ENCODE assay signal across 9 mouse cellular contexts in genomic region chr11:117113377-117113776, GRCm38 (mm10). TPM values are rescaled to one million over a fixed set of nuclear protein-coding genes. Genes with fewer than 3 reads are reported as not detected.
DNase-seq lines count a peak whose midpoint lies in the region; ATAC-seq and TF ChIP-seq lines count a peak whose summit lies in the region.
"Had no signal": no experiment of that assay in that cellular context is flagged by ENCODE, and none has a peak within 500 bp of the region (broad histone marks: within the 10 kb centered on the region; RNA-seq: fewer than 3 reads in every experiment).

No protein-coding gene starts in this region.

- peaks cover 5% of the 10 kb centered on the region for H3K36me3 ChIP-seq in embryonic facial prominence, embryonic 13.5 days
- H3K36me3 ChIP-seq in embryonic facial prominence, embryonic 10.5 days (replicated peaks): peaks cover 13% of the 10 kb centered on the region
- H3K36me3 ChIP-seq in midbrain, postnatal 0 days (ENCODE audit: insufficient read depth, low read length): peaks cover 3% of the 10 kb centered on the region; the same call in 1 of the 2 replicates
- no peaks in the 10 kb centered on the region for H3K36me3 ChIP-seq in midbrain, embryonic 16.5 days (ENCODE audit: control insufficient read depth, insufficient read depth, low read length)
- no peaks in the 10 kb centered on the region for H3K36me3 ChIP-seq in splenic B cell, adult 2 months (ENCODE audit: control insufficient read depth, insufficient read depth, low read length, poor library complexity, severe bottlenecking)

- no peak overlapping the region for H3K4me3 ChIP-seq in embryonic facial prominence, embryonic 13.5 days
- H3K4me3 ChIP-seq in embryonic facial prominence, embryonic 10.5 days: no peak overlapping the region; the same call in 1 of the 2 replicates
- no peak overlapping the region for H3K4me3 ChIP-seq in midbrain, postnatal 0 days (ENCODE audit: low read depth, low read length)
- H3K4me3 ChIP-seq in midbrain, embryonic 16.5 days (ENCODE audit: low read depth, low read length): no peak overlapping the region

- peaks cover 56% of the 10 kb centered on the region for H3K4me1 ChIP-seq in embryonic facial prominence, embryonic 13.5 days
- peaks cover 57% of the 10 kb centered on the region for H3K4me1 ChIP-seq in embryonic facial prominence, embryonic 10.5 days
- H3K4me1 ChIP-seq in midbrain, postnatal 0 days (ENCODE audit: insufficient read depth, low read length): peaks cover 13% of the 10 kb centered on the region; the same call in 1 of the 2 replicates
- peaks cover 28% of the 10 kb centered on the region for H3K4me1 ChIP-seq in midbrain, embryonic 16.5 days (ENCODE audit: control insufficient read depth, insufficient read depth, low read length)

- DNase-seq in embryonic facial prominence, embryonic 10.5 days (ENCODE audit: low spot score): no peak
- no peak for DNase-seq in midbrain, postnatal 0 days (ENCODE audit: low spot score)
- DNase-seq in heart, postnatal 4 days: peak; percentile 48
- peak; percentile 46 for DNase-seq in splenic B cell, adult 2 months (ENCODE audit: low read depth, low spot score)
- DNase-seq in right cerebral cortex, postnatal 25 days: no peak
- DNase-seq in lung, adult 18-20 months: no peak

- H3K27me3 ChIP-seq in embryonic facial prominence, embryonic 13.5 days: no peaks in the 10 kb centered on the region
- no peaks in the 10 kb centered on the region for H3K27me3 ChIP-seq in embryonic facial prominence, embryonic 10.5 days (replicated peaks; ENCODE audit: low read depth, poor library complexity, severe bottlenecking)
- H3K27me3 ChIP-seq in midbrain, postnatal 0 days (ENCODE audit: insufficient read depth, low read length): no peaks in the 10 kb centered on the region
- no peaks in the 10 kb centered on the region for H3K27me3 ChIP-seq in midbrain, embryonic 16.5 days (ENCODE audit: control insufficient read depth, insufficient read depth, low read depth, low read length)
- no peaks in the 10 kb centered on the region for H3K27me3 ChIP-seq in splenic B cell, adult 2 months (ENCODE audit: control insufficient read depth, insufficient read depth, low read length, poor library complexity, severe bottlenecking)
- H3K27me3 ChIP-seq: Patski had no signal

- no peak for ATAC-seq in embryonic facial prominence, embryonic 13.5 days (ENCODE audit: insufficient number of reproducible peaks, insufficient read depth, low FRiP score, low TSS enrichment, low read depth)
- ATAC-seq in midbrain, postnatal 0 days (ENCODE audit: low FRiP score): no peak
- ATAC-seq in midbrain, embryonic 16.5 days: no peak
- ATAC-seq: Patski had no signal

- peak overlapping the region; percentile 99 for H3K27ac ChIP-seq in embryonic facial prominence, embryonic 13.5 days
- H3K27ac ChIP-seq in embryonic facial prominence, embryonic 10.5 days (replicated peaks): no peak overlapping the region
- no peak overlapping the region for H3K27ac ChIP-seq in midbrain, postnatal 0 days (ENCODE audit: low read depth, low read length)
- no peak overlapping the region for H3K27ac ChIP-seq in midbrain, embryonic 16.5 days (ENCODE audit: low read length)

- H3K9ac ChIP-seq in embryonic facial prominence, embryonic 13.5 days: no peak overlapping the region
- no peak overlapping the region for H3K9ac ChIP-seq in midbrain, postnatal 0 days (replicated peaks; ENCODE audit: low read length, poor library complexity, severe bottlenecking)
- no peak overlapping the region for H3K9ac ChIP-seq in midbrain, embryonic 16.5 days (ENCODE audit: low read depth, low read length)

- H3K9me3 ChIP-seq in embryonic facial prominence, embryonic 13.5 days: no peaks in the 10 kb centered on the region
- H3K9me3 ChIP-seq in embryonic facial prominence, embryonic 10.5 days: no peaks in the 10 kb centered on the region
- H3K9me3 ChIP-seq in midbrain, postnatal 0 days (ENCODE audit: low read length): no peaks in the 10 kb centered on the region
- H3K9me3 ChIP-seq in midbrain, embryonic 16.5 days (replicated peaks; ENCODE audit: control insufficient read depth, low read length, poor library complexity, severe bottlenecking): no peaks in the 10 kb centered on the region

- peak; percentile 61 for TF ChIP-seq CTCF in midbrain, postnatal 0 days (IDR thresholded peaks at IDR 0.05)

- WGBS in embryonic facial prominence, embryonic 13.5 days: 74% methylated on average over 5 of the region's 5 CpGs
- 92% methylated on average over 5 of the region's 5 CpGs for WGBS in embryonic facial prominence, embryonic 10.5 days
- 90% methylated on average over 5 of the region's 5 CpGs for WGBS in midbrain, postnatal 0 days
- WGBS in midbrain, embryonic 16.5 days: 92% methylated on average over 5 of the region's 5 CpGs

- no peak overlapping the region for H3K4me2 ChIP-seq in embryonic facial prominence, embryonic 13.5 days
- no peak overlapping the region for H3K4me2 ChIP-seq in midbrain, postnatal 0 days (ENCODE audit: low read depth, low read length, poor library complexity, severe bottlenecking)
- no peak overlapping the region for H3K4me2 ChIP-seq in midbrain, embryonic 16.5 days (ENCODE audit: low read length)

RNA-seq across cellular contexts. Expression of gene Sec14l1, which starts 1.6 kb away (rescaled TPM):
- polyA plus RNA-seq in embryonic facial prominence, embryonic 13.5 days (2015; fragmentation: Nextera tagmentation; extraction: Ambion mirVana): 44.3 and 47.3 TPM in 2 replicates
- 50.6 and 51.8 TPM in 2 replicates for polyA plus RNA-seq in embryonic facial prominence, embryonic 10.5 days (2016; fragmentation: Nextera tagmentation; extraction: Ambion mirVana)
- total RNA-seq in midbrain, postnatal 0 days (2014; rRNA removed): 63.5 and 71.1 TPM in 2 replicates
- 48.0 and 49.2 TPM in 2 replicates for polyA plus RNA-seq in midbrain, postnatal 0 days (2015; fragmentation: Nextera tagmentation; extraction: Ambion mirVana)
- 60.7 and 63.4 TPM in 2 replicates for polyA plus RNA-seq in midbrain, embryonic 16.5 days (2015; fragmentation: Nextera tagmentation; extraction: Ambion mirVana)
- total RNA-seq in heart, postnatal 4 days (2021): 10 to 100 TPM; 78.4 to 81.7 TPM

Comparison
In these comparisons a context has a peak if more than half of its experiments do, and no peak if none do; other contexts are left out.
1. DNase-seq: peak in heart, postnatal 4 days (single experiment) and splenic B cell, adult 2 months (single experiment); none in embryonic facial prominence, embryonic 10.5 days (single experiment), midbrain, postnatal 0 days (single experiment), right cerebral cortex, postnatal 25 days (single experiment) and lung, adult 18-20 months (0 of 2).